Mouse (Mus musculus) v-Abl transformed pro-B cells (cell line): Measurements from ENCODE around the gene Emsy.

ENCODE experiments used
- in situ Hi-C, 2 experiments: fragments of 400-800 bp; cut with MboI; formaldehyde crosslinking; loops; one replicate each; pipeline ENCODE4 v1.15.1; 2025; ENCODE audit not compliant: unreplicated experiment in 2 of 2

Gene Emsy

GRCm38 (mm10) chr7:98671416-98671815, 14.8 kb upstream of the Emsy start:
- in situ Hi-C loops, result no loop called here

GRCm38 (mm10) chr7:98670831-98671230, 14.2 kb upstream of the Emsy start:
- in situ Hi-C loops, result no loop called here

GRCm38 (mm10) chr7:98667956-98668746, 11.6 kb upstream of the Emsy start:
- in situ Hi-C loops, result no loop called here

GRCm38 (mm10) chr7:98665726-98666125, 9.1 kb upstream of the Emsy start:
- in situ Hi-C loops, result no loop called here

GRCm38 (mm10) chr7:98665166-98665565, 8.6 kb upstream of the Emsy start:
- in situ Hi-C loops, result no loop called here

- in situ Hi-C loops, result loop anchor here (5.0 kb wide), 1 partner anchor 46 kb away; the partner anchor contains the start of gene Thap12 (in 2 of the 2)
Observed at GRCm38 (mm10) chr7:98655681-98656530, 677 bp downstream of the Emsy start.

GRCm38 (mm10) chr7:98651651-98652050, 4.9 kb downstream of the Emsy start:
- in situ Hi-C loops, result no loop called here

GRCm38 (mm10) chr7:98644238-98644637, 12.3 kb downstream of the Emsy start:
- in situ Hi-C loops, result no loop called here

- in situ Hi-C loops, result no loop called here
Observed at GRCm38 (mm10) chr7:98636607-98637006, 20.0 kb downstream of the Emsy start.

- in situ Hi-C loops, result no loop called here
Observed at GRCm38 (mm10) chr7:98633032-98633431, 23.6 kb downstream of the Emsy start.

- in situ Hi-C loops, result no loop called here
Observed at GRCm38 (mm10) chr7:98629947-98630346, 26.6 kb downstream of the Emsy start.

- in situ Hi-C loops, result loop anchor here in 1 of 2 experiments (25.0 kb wide), 2 partner anchors 455 to 930 kb away; partner anchors contain the start of gene Clns1a
Observed at GRCm38 (mm10) chr7:98617739-98618138, 38.8 kb downstream of the Emsy start.

- in situ Hi-C loops, result loop anchor here in 1 of 2 experiments (25.0 kb wide), 2 partner anchors 451 to 926 kb away; partner anchors contain the start of gene Clns1a
Observed at GRCm38 (mm10) chr7:98612936-98613335, 43.6 kb downstream of the Emsy start.

- in situ Hi-C loops, result loop anchor here in 1 of 2 experiments (5.0 to 25.0 kb wide), 4 partner anchors 126 to 921 kb away; partner anchors contain the start of gene Clns1a
Observed at GRCm38 (mm10) chr7:98608520-98608919, 48.1 kb downstream of the Emsy start.

- in situ Hi-C loops, result loop anchor here in 1 of 2 experiments (5.0 to 25.0 kb wide), 4 partner anchors 125 to 920 kb away; partner anchors contain the start of gene Clns1a
Observed at GRCm38 (mm10) chr7:98607158-98607557, 49.4 kb downstream of the Emsy start.

- in situ Hi-C loops, result loop anchor here in 1 of 2 experiments (25.0 kb wide), 2 partner anchors 439 to 914 kb away; partner anchors contain the start of gene Clns1a
Observed at GRCm38 (mm10) chr7:98601715-98602114, 54.9 kb downstream of the Emsy start.

GRCm38 (mm10) chr7:98597402-98597801, 59.2 kb downstream of the Emsy start:
- in situ Hi-C loops, result no loop called here

- in situ Hi-C loops, result no loop called here
Observed at GRCm38 (mm10) chr7:98594731-98595130, 61.9 kb downstream of the Emsy start.

- in situ Hi-C loops, result no loop called here
Observed at GRCm38 (mm10) chr7:98593276-98593675, 63.3 kb downstream of the Emsy start.

- in situ Hi-C loops, result loop anchor here (5.0 to 10.0 kb wide), 2 partner anchors 104 to 107 kb away; partner anchors contain the start of gene Lrrc32 (in 1 of the 2)
Observed at GRCm38 (mm10) chr7:98589028-98589427, 67.6 kb downstream of the Emsy start.

- in situ Hi-C loops, result loop anchor here (5.0 to 10.0 kb wide), 2 partner anchors 102 to 104 kb away; partner anchors contain the start of gene Lrrc32 (in 1 of the 2)
Observed at GRCm38 (mm10) chr7:98586313-98586712, 70.3 kb downstream of the Emsy start.
